9 mouse cellular contexts compared by ENCODE assay signal in the genomic region with DNA sequence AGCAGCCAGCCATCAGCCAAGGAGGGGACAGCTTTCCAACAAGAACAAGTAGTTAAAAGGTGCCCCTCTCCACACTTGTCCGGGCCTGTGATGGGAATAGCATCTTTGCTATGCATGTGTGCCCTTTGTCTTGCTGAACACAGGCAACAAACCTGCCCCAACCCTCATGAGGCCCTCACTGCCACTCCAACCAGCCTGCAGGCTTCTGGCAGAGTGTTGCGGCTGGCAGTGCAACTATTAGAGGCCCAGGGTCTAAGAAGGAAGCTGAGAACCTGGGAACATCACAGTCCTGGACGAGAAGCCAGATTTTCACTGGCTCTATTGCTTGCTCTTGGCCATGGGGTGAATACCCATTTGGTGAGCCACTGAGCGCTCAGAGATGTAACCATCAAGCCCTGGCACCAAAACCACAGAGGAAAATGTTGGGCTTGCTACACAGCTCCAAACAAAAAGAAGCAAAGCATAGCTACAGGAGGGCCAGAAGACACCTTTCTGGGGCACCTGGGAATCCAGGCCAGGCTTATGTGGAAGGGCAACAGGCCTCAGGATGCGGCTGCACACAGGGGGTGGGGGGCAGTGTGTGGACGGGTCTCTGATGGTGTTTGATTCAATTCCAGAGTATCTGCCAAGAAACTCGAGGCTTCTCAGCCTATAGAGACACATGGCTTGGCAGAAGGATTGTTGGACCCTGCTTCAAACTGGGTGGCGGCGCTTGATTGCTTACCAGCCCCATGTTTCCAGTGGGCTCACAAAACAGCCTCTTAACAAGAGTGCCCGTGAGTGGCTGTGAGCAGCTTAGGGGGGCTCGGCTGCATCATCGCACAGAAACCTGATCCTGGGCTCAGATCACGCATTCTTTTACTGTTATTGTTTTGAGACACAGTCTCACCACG. TPM values are rescaled to one million over a fixed set of nuclear protein-coding genes. Genes with fewer than 3 reads are reported as not detected.
DNase-seq lines count a peak whose midpoint lies in the region; ATAC-seq and TF ChIP-seq lines count a peak whose summit lies in the region.
"Had no signal": no experiment of that assay in that cellular context is flagged by ENCODE, and none has a peak within 500 bp of the region (broad histone marks: within the 10 kb centered on the region; RNA-seq: fewer than 3 reads in every experiment).

No protein-coding gene starts in this region.

- no peaks in the 10 kb centered on the region for H3K36me3 ChIP-seq in hindbrain, embryonic 16.5 days (ENCODE audit: control insufficient read depth, insufficient read depth, low read length)
- H3K36me3 ChIP-seq in stomach, embryonic 15.5 days = 0 out of 2 replicates have a peak, but pooled peaks cover 4% of the 10 kb centered on the region

- H3K27ac ChIP-seq in layer of hippocampus, adult 2 months = peak overlapping the region; percentile 48; the same call in 1 of the 2 replicates
- H3K27ac ChIP-seq in hindbrain, embryonic 16.5 days (ENCODE audit: low read depth, low read length) = peak overlapping the region; percentile 48
- 0 out of 2 replicates have a peak overlapping the region, but pooled peaks have one; percentile 37 for H3K27ac ChIP-seq in stomach, embryonic 15.5 days

- TF ChIP-seq CTCF in layer of hippocampus, adult 2 months (conservative IDR thresholded peaks at IDR 0.05) = no peak

- WGBS in hindbrain, embryonic 16.5 days = 49% methylated on average over 14 of the region's 14 CpGs
- WGBS in stomach, embryonic 15.5 days = 62% methylated on average over 14 of the region's 14 CpGs

- H3K4me3 ChIP-seq in layer of hippocampus, adult 2 months = no peak overlapping the region
- H3K4me3 ChIP-seq in hindbrain, embryonic 16.5 days (ENCODE audit: low read length) = no peak overlapping the region
- no peak overlapping the region for H3K4me3 ChIP-seq in stomach, embryonic 15.5 days (replicated peaks)
- H3K4me3 ChIP-seq: heart, embryonic 12.5 days had no signal

- no peak for DNase-seq in layer of hippocampus, adult 2 months (ENCODE audit: low spot score in 2 of 2)
- no peak for DNase-seq in layer of hippocampus, adult 11-12 months (ENCODE audit: low spot score)
- peak; percentile 76 for DNase-seq in fat pad, adult 2 months (ENCODE audit: extremely low read depth, low read depth, low spot score)
- no peak for DNase-seq in frontal cortex, postnatal 14 days (ENCODE audit: low spot score in 2 of 2)
- DNase-seq in right cerebral cortex, postnatal 25 days = no peak
- DNase-seq: spleen, adult 18-20 months had no signal

- H3K4me1 ChIP-seq in hindbrain, embryonic 16.5 days (ENCODE audit: control insufficient read depth, insufficient read depth, low read depth, low read length) = peaks cover 16% of the 10 kb centered on the region
- H3K4me1 ChIP-seq in stomach, embryonic 15.5 days = peaks cover 3% of the 10 kb centered on the region; the same call in 1 of the 2 replicates

- no peaks in the 10 kb centered on the region for H3K27me3 ChIP-seq in hindbrain, embryonic 16.5 days (replicated peaks; ENCODE audit: control insufficient read depth, insufficient read depth, low read length)
- no peaks in the 10 kb centered on the region for H3K27me3 ChIP-seq in stomach, embryonic 15.5 days (replicated peaks)
- H3K27me3 ChIP-seq: heart, embryonic 12.5 days had no signal

- ATAC-seq in hindbrain, embryonic 16.5 days = peak; percentile 63; the same call in 1 of the 2 replicates
- ATAC-seq in stomach, embryonic 15.5 days (ENCODE audit: insufficient read depth, low FRiP score, low read depth) = no peak

- H3K4me2 ChIP-seq in hindbrain, embryonic 16.5 days (ENCODE audit: low read length) = no peak overlapping the region
- H3K4me2 ChIP-seq in stomach, embryonic 15.5 days = no peak overlapping the region
- H3K4me2 ChIP-seq: heart, embryonic 12.5 days had no signal

- no peaks in the 10 kb centered on the region for H3K9me3 ChIP-seq in hindbrain, embryonic 16.5 days (ENCODE audit: control insufficient read depth, low read length)
- H3K9me3 ChIP-seq in stomach, embryonic 15.5 days = no peaks in the 10 kb centered on the region
- H3K9me3 ChIP-seq: heart, embryonic 12.5 days had no signal

- H3K9ac ChIP-seq in hindbrain, embryonic 16.5 days (ENCODE audit: low read depth, low read length) = no peak overlapping the region
- no peak overlapping the region for H3K9ac ChIP-seq in stomach, embryonic 15.5 days
- H3K9ac ChIP-seq: heart, embryonic 12.5 days had no signal

RNA-seq across cellular contexts. Expression of gene Glod4, which starts 35.7 kb away (rescaled TPM):
- 10 to 100 TPM; 49.9 to 56.2 TPM for total RNA-seq in layer of hippocampus, adult 2 months (2021)
- 118 and 125 TPM in 2 replicates for polyA plus RNA-seq in hindbrain, embryonic 16.5 days (2015; fragmentation: Nextera tagmentation; extraction: Ambion mirVana)
- 119 and 123 TPM in 2 replicates for polyA plus RNA-seq in stomach, embryonic 15.5 days (2015; fragmentation: Nextera tagmentation; extraction: Ambion mirVana)

RNA-seq across cellular contexts. Expression of gene Mrm3, which starts 35.7 kb away (rescaled TPM):
- total RNA-seq in layer of hippocampus, adult 2 months (2021) = 10 to 100 TPM; 15.7 to 18.3 TPM
- 25.7 and 26.1 TPM in 2 replicates for polyA plus RNA-seq in hindbrain, embryonic 16.5 days (2015; fragmentation: Nextera tagmentation; extraction: Ambion mirVana)
- polyA plus RNA-seq in stomach, embryonic 15.5 days (2015; fragmentation: Nextera tagmentation; extraction: Ambion mirVana) = 24.7 and 25.8 TPM in 2 replicates
